Comparison of ENCODE assay signal across 8 mouse cellular contexts in genomic region chr3:51340552-51341267, GRCm38 (mm10). TPM values are rescaled to one million over a fixed set of nuclear protein-coding genes. Genes with fewer than 3 reads are reported as not detected.
A peak's percentile ranks its signal among the peaks of the same experiment; 100 is the strongest.
DNase-seq lines count a peak whose midpoint lies in the region; ATAC-seq lines count a peak whose summit lies in the region.

Elf2 (minus strand) TSS chr3:51340663.

- DNase-seq in NIH3T3 (ENCODE audit: low read depth) = peak; percentile 78
- peak; percentile 91 for DNase-seq in cerebellum, adult 9-11 months
- DNase-seq in frontal cortex, postnatal 10 days (ENCODE audit: low spot score in 2 of 2) = peak; percentile 67 to 76
- DNase-seq in hindbrain, embryonic 11.5 days (ENCODE audit: low spot score) = peak; percentile 89
- peak; percentile 61 to 66 for DNase-seq in layer of hippocampus, postnatal 25 days (ENCODE audit: extremely low spot score in 1 of 2, low spot score in 1 of 2)
- DNase-seq in lung, postnatal 14 days = peak; percentile 89
- DNase-seq in ovary, postnatal 36 days (ENCODE audit: low spot score) = peak; percentile 88
- peak; percentile 83 for DNase-seq in thymus, postnatal 25 days

- peak within 1 kb of the TSS; percentile 76 for H3K4me3 ChIP-seq in hindbrain, embryonic 11.5 days (ENCODE audit: low read depth, low read length)

- peak; percentile 81 for ATAC-seq in hindbrain, embryonic 11.5 days (ENCODE audit: low FRiP score)

- H3K36me3 ChIP-seq in hindbrain, embryonic 11.5 days (ENCODE audit: control insufficient read depth, insufficient read depth, low read length) = no peaks in the 10 kb centered on the region

- no peaks in the 10 kb centered on the region for H3K4me1 ChIP-seq in hindbrain, embryonic 11.5 days (replicated peaks; ENCODE audit: control insufficient read depth, insufficient read depth, low read length)

- H3K9me3 ChIP-seq in hindbrain, embryonic 11.5 days (ENCODE audit: control insufficient read depth, low read length) = no peaks in the 10 kb centered on the region

- 0% methylated on average over 31 of the region's 87 CpGs for WGBS in hindbrain, embryonic 11.5 days

- peak within 1 kb of the TSS; percentile 88 for H3K4me2 ChIP-seq in hindbrain, embryonic 11.5 days (replicated peaks; ENCODE audit: low read depth, low read length)

- peak within 1 kb of the TSS; percentile 98 for H3K27ac ChIP-seq in hindbrain, embryonic 11.5 days (ENCODE audit: low read depth, low read length)

- peak within 1 kb of the TSS; percentile 91 for H3K9ac ChIP-seq in hindbrain, embryonic 11.5 days (ENCODE audit: low read depth, low read length)

- H3K27me3 ChIP-seq in hindbrain, embryonic 11.5 days (ENCODE audit: control insufficient read depth, insufficient read depth, low read length) = no peaks in the 10 kb centered on the region

RNA-seq across cellular contexts. Expression of gene Elf2, which starts in this region (rescaled TPM):
- polyA plus RNA-seq in hindbrain, embryonic 11.5 days (2014; fragmentation: Nextera tagmentation; extraction: Ambion mirVana) = 45.4 and 48.7 TPM in 2 replicates
- total RNA-seq in layer of hippocampus, postnatal 25 days (2021) = 10 to 100 TPM; 41.3 to 44.6 TPM

Comparison
In these comparisons a context has a peak if more than half of its experiments do, and no peak if none do; other contexts are left out.
1. Peak in every context shown above with its lines: DNase-seq, ATAC-seq, H3K4me3 ChIP-seq and H3K27ac ChIP-seq.